Mouse (Mus musculus): ENCODE results near the gene Wars2. TPM values are rescaled to one million over a fixed set of nuclear protein-coding genes. Genes with fewer than 3 reads are reported as not detected.
A peak's percentile ranks its signal among the peaks of the same experiment; 100 is the strongest.

Gene Wars2
- polyA plus RNA-seq, 1 experiment from 2014 or later: 8.3 TPM

DNA sequence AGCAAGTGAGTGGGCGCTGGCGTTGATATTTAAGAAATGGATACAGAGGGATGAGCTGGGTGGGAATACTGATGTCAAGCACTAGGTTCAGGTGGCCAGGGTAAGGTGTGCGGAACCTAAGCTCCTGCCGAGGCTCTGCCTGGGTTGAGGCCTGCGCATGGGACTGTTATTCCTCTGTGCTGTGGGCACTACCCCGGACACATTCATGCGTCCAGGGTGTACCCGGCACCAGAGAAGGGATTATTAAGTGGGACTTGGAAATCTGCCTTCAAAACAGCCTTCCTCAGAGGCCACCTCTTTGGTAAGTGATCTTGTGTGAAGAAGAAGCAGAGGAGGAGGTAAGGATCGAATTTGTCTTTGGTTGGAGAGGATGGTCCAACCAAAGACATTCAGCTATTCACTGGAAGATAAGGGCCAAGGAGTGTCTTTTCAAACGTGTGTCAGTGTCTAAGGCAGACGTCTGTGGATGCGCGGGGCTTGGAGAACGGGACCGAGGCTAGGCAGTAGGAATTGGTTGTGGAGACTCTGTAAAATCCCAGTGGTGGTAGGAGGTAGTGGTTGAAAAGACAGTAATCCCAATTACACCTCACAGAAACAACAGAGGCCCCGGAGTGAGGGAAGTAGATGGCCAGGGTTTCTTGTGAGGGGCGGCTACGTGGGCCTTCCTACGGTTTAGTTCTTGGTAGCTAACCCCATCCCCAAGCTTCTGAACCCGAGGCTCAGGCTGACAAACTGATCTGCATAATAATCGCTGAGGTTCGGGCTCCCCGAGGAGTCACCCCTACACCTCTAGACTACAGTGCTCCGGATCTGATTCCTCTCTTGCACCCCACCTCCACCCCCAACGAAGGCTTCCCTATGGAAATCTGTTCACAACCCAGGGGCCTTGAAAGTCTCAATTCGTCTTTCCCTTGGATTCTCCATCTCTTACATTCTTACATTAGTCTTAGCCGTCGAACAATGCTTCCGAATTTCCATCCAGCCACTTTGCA, 117.0 kb downstream of the Wars2 start:
- Histone ChIP-seq H3K9me3 (no peaks in the 10 kb centered on the region), H3K4me1 (replicated peaks) (peaks cover 45% of the 10 kb centered on the region), H3K4me3 (replicated peaks) (peak overlapping the region; percentile 87), H3K4me2 (peak overlapping the region; percentile 66), H3K36me3 (peaks cover 15% of the 10 kb centered on the region), H3K27ac (peak overlapping the region; percentile 100), H3K9ac (replicated peaks) (peak overlapping the region; percentile 100), H3K27me3 (no peaks in the 10 kb centered on the region)
- WGBS: 5% methylated on average over 29 of the region's 29 CpGs
- ATAC-seq (ENCODE audit: insufficient number of reproducible peaks, insufficient read depth, low FRiP score, low TSS enrichment, low read depth): no peak

GRCm38 (mm10) chr3:99259741-99260270, 118.9 kb downstream of the Wars2 start:
- H3K4me3 ChIP-seq (replicated peaks): peak overlapping the region; percentile 23
- peak overlapping the region; percentile 66 for H3K4me2 ChIP-seq
- H3K27ac ChIP-seq: peak overlapping the region; percentile 62

DNA sequence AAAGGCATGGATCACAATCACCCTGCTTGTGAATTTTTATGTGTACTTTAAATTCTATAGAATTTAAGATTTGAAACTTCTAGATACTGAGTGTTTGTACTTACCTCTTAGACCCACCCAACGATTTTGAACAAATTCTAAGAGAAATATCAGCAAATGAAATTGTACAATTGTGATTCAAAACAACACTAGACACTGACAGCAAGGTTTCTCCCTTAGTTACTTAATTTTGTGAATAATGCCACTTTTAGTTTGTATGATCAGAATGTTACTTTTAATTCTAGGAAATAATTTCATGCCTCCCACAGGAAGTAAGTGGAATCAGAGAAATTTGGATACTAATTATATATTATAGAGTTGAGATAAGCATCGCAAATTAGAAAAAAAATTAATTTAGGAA, 119.5 kb downstream of the Wars2 start:
- peaks cover 22% of the 10 kb centered on the region for H3K36me3 ChIP-seq
- ATAC-seq (ENCODE audit: insufficient number of reproducible peaks, insufficient read depth, low FRiP score, low TSS enrichment, low read depth): no peak
- WGBS: 26% methylated on average over 2 of the region's 2 CpGs
- H3K4me1 ChIP-seq (replicated peaks): peaks cover 65% of the 10 kb centered on the region
- H3K9me3 ChIP-seq: no peaks in the 10 kb centered on the region
- peak overlapping the region; percentile 66 for H3K4me2 ChIP-seq
- peak overlapping the region; percentile 51; the same call in 1 of the 2 replicates for H3K9ac ChIP-seq (replicated peaks)
- peak overlapping the region; percentile 23 for H3K4me3 ChIP-seq (replicated peaks)
- H3K27me3 ChIP-seq: peaks cover 5% of the 10 kb centered on the region; the same call in 1 of the 2 replicates
- H3K27ac ChIP-seq: peak overlapping the region; percentile 62

More at GRCm38 (mm10) chr3:99259741-99260270, 118.9 kb downstream of the Wars2 start:
- H3K36me3 ChIP-seq: peaks cover 19% of the 10 kb centered on the region
- 11% methylated on average over 6 of the region's 6 CpGs for WGBS
- no peaks in the 10 kb centered on the region for H3K9me3 ChIP-seq
- peak overlapping the region; percentile 51; the same call in 1 of the 2 replicates for H3K9ac ChIP-seq (replicated peaks)
- H3K4me1 ChIP-seq (replicated peaks): peaks cover 59% of the 10 kb centered on the region
- H3K27me3 ChIP-seq: peaks cover 3% of the 10 kb centered on the region; the same call in 1 of the 2 replicates
- ATAC-seq (ENCODE audit: insufficient number of reproducible peaks, insufficient read depth, low FRiP score, low TSS enrichment, low read depth): no peak

- Histone ChIP-seq H3K4me3 (replicated peaks) (peak overlapping the region; percentile 38), H3K4me2 (peak overlapping the region; percentile 66), H3K9ac (replicated peaks) (peak overlapping the region; percentile 69), H3K9me3 (peaks cover 8% of the 10 kb centered on the region; the same call in 1 of the 2 replicates), H3K36me3 (peaks cover 31% of the 10 kb centered on the region), H3K4me1 (replicated peaks) (peaks cover 71% of the 10 kb centered on the region), H3K27ac (peak overlapping the region; percentile 81), H3K27me3 (peaks cover 5% of the 10 kb centered on the region; the same call in 1 of the 2 replicates)
- 4% methylated on average over 18 of the region's 18 CpGs for WGBS
- no peak for ATAC-seq (ENCODE audit: insufficient number of reproducible peaks, insufficient read depth, low FRiP score, low TSS enrichment, low read depth)
Observed at GRCm38 (mm10) chr3:99261371-99261791, 120.5 kb downstream of the Wars2 start.

- ATAC-seq (ENCODE audit: insufficient number of reproducible peaks, insufficient read depth, low FRiP score, low TSS enrichment, low read depth): no peak
- Histone ChIP-seq H3K4me2 (peak overlapping the region; percentile 66), H3K27ac (peak overlapping the region; percentile 81), H3K9me3 (peaks cover 8% of the 10 kb centered on the region; the same call in 1 of the 2 replicates), H3K27me3 (peaks cover 5% of the 10 kb centered on the region; the same call in 1 of the 2 replicates), H3K36me3 (peaks cover 36% of the 10 kb centered on the region), H3K9ac (replicated peaks) (peak overlapping the region; percentile 69; the same call in 1 of the 2 replicates), H3K4me1 (replicated peaks) (peaks cover 72% of the 10 kb centered on the region), H3K4me3 (replicated peaks) (peak overlapping the region; percentile 38)
- WGBS: 5% methylated on average over 2 of the region's 2 CpGs
Observed at GRCm38 (mm10) chr3:99261986-99262385, 121.1 kb downstream of the Wars2 start.

DNA sequence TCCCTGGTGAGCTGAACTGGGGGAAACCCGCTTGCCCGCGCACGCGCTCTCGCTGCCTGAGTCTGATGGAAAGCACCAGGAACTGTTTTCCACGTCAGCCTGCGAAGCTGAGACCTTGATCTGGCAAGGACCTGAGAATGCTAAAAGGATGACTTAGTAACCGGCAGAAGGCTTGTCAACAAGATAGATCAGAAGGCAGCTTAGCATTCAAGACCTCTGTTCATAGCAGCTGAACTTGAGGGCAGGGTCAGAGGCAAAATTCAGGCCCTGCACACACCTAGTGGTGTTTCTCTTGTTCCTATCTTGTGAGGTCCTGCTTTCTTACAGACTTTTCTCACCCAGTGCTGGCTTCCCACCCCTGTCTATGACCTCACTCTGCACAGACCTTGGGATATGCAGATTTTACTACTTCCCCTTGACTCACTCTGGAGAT, 122.6 kb downstream of the Wars2 start:
- Histone ChIP-seq H3K27ac (peak overlapping the region; percentile 81), H3K9ac (replicated peaks) (peak overlapping the region; percentile 18; the same call in 1 of the 2 replicates), H3K36me3 (peaks cover 36% of the 10 kb centered on the region), H3K4me2 (peak overlapping the region; percentile 66), H3K4me3 (replicated peaks) (no peak overlapping the region), H3K27me3 (peaks cover 5% of the 10 kb centered on the region; the same call in 1 of the 2 replicates), H3K9me3 (peaks cover 8% of the 10 kb centered on the region; the same call in 1 of the 2 replicates), H3K4me1 (replicated peaks) (peaks cover 68% of the 10 kb centered on the region)
- WGBS: 21% methylated on average over 9 of the region's 9 CpGs
- no peak for ATAC-seq (ENCODE audit: insufficient number of reproducible peaks, insufficient read depth, low FRiP score, low TSS enrichment, low read depth)

DNA sequence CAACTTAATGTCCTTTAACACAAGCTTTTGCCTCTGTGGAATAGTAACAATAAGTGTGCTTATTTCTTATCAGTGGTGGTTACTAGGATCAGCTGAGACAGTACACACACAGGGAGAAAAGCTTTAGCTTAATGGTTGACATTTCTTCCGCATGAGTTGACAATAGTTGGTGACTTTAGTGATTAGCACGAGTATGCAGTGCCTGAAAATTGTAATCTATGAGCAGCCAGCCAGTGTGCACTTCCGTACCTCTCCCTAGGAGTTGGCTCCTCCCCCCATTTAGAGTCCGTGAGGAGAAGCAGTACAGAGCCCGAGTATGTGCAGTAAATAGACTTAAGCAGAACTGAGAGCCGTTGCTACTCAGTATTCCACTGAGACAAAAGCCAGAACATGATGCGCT, 123.8 kb downstream of the Wars2 start:
- H3K27me3 ChIP-seq: peaks cover 5% of the 10 kb centered on the region; the same call in 1 of the 2 replicates
- no peak for ATAC-seq (ENCODE audit: insufficient number of reproducible peaks, insufficient read depth, low FRiP score, low TSS enrichment, low read depth)
- H3K4me2 ChIP-seq: peak overlapping the region; percentile 15
- peaks cover 8% of the 10 kb centered on the region; the same call in 1 of the 2 replicates for H3K9me3 ChIP-seq
- H3K36me3 ChIP-seq: peaks cover 48% of the 10 kb centered on the region
- H3K4me1 ChIP-seq (replicated peaks): peaks cover 71% of the 10 kb centered on the region
- H3K27ac ChIP-seq: no peak overlapping the region
- no peak overlapping the region for H3K4me3 ChIP-seq (replicated peaks)
- 32% methylated on average over 7 of the region's 7 CpGs for WGBS
- H3K9ac ChIP-seq (replicated peaks): no peak overlapping the region

GRCm38 (mm10) chr3:99266752-99267303, 126.0 kb downstream of the Wars2 start:
- Histone ChIP-seq H3K36me3 (peaks cover 66% of the 10 kb centered on the region), H3K4me2 (peak overlapping the region; percentile 19; the same call in 1 of the 2 replicates), H3K4me1 (replicated peaks) (peaks cover 68% of the 10 kb centered on the region), H3K27ac (no peak overlapping the region), H3K27me3 (peaks cover 5% of the 10 kb centered on the region; the same call in 1 of the 2 replicates), H3K9me3 (peaks cover 8% of the 10 kb centered on the region; the same call in 1 of the 2 replicates), H3K9ac (replicated peaks) (no peak overlapping the region), H3K4me3 (replicated peaks) (no peak overlapping the region)
- WGBS: 36% methylated on average over 10 of the region's 10 CpGs
- 0 out of 2 replicates have a peak, but pooled peaks have one; percentile 30 for ATAC-seq (ENCODE audit: insufficient number of reproducible peaks, insufficient read depth, low FRiP score, low TSS enrichment, low read depth)

DNA sequence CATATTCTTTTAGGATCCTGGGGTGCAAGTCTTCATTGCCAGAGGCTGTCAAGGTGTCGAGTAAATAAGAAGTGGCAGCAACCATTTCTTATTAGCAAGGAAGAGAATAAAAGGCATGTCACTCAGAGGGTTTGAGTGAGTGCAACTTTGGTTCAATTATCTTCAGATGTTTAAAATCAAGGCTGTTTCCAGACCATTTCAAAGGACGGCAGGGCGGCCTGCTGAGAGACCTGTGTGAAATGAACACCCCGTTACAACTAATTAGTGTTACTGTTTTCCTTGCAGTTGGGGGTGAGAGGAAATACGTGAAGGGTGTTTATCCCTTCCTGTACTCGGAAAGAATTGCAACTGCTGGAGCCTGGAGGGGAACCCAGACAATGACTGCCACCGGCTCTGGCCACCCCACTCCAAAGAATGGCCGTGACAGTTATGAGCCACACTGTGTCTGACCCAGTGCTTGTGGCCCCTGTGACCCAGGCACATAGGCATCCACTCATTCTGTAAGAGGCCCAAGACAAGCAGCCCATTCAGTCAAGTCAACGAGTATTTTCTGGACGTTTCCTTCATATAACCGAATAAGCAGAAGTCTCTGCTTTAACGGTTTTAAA, 137.2 kb downstream of the Wars2 start:
- Histone ChIP-seq H3K4me3 (replicated peaks) (no peak overlapping the region), H3K9ac (replicated peaks) (no peak overlapping the region), H3K27ac (no peak overlapping the region), H3K36me3 (peaks cover 56% of the 10 kb centered on the region), H3K4me2 (no peak overlapping the region), H3K9me3 (no peaks in the 10 kb centered on the region), H3K4me1 (replicated peaks) (peaks cover 62% of the 10 kb centered on the region), H3K27me3 (no peaks in the 10 kb centered on the region)
- ATAC-seq (ENCODE audit: insufficient number of reproducible peaks, insufficient read depth, low FRiP score, low TSS enrichment, low read depth): no peak
- WGBS: 22% methylated on average over 12 of the region's 12 CpGs

- 85% methylated on average over 3 of the region's 3 CpGs for WGBS
Observed at GRCm38 (mm10) chr3:99279718-99280117, 138.8 kb downstream of the Wars2 start.

More at GRCm38 (mm10) chr3:99279718-99280117, 138.8 kb downstream of the Wars2 start:
- Histone ChIP-seq H3K27me3 (no peaks in the 10 kb centered on the region), H3K27ac (no peak overlapping the region), H3K4me3 (replicated peaks) (no peak overlapping the region), H3K36me3 (peaks cover 62% of the 10 kb centered on the region), H3K4me1 (replicated peaks) (peaks cover 59% of the 10 kb centered on the region), H3K9me3 (no peaks in the 10 kb centered on the region), H3K4me2 (no peak overlapping the region), H3K9ac (replicated peaks) (no peak overlapping the region)
- no peak for ATAC-seq (ENCODE audit: insufficient number of reproducible peaks, insufficient read depth, low FRiP score, low TSS enrichment, low read depth)
